Mouse (Mus musculus) T-helper 1 cell (primary cell): Measurements from ENCODE around the gene Adh7.

ENCODE experiments used
- in situ Hi-C: fragments of 300-600 bp; cut with MboI, MseI; formaldehyde crosslinking; loops from one replicate; pipeline ENCODE4 v1.15.1; 2025; ENCODE audit warnings: high pct_unique_total_duplicates

Gene Adh7

DNA sequence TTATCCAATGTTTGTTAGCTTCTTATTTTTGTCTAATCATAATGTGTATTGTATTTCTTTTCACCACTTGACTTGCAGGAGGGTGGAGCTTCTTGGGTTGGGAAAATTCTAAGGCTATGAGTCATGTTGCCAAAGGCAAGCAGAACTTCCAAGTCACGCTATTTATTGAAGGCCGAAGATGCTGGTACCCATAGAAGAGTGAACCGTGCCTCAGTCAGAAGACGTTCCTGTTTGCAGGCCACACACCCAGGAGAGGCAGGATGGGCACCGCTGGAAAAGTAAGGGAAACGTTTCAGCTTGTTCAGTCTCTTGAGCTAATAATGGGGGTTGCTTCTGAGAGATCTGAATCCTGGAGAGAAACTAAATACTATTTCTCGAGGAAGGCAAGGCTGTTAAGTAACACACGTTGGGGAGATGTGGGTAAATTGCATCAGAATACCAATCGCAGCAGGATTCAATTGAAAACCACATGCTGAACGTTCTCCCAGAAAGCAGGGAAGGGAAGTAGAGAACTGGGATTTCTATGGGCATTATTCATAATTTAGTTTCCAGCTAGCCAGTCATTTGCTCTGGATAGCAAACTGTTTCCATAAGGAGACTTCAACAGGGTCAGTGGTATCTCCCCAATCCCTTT is at the start of gene Adh7:
Gene Adh7, plus strand, starts transcription at position 130 of the 634 bp plus-strand sequence.
- in situ Hi-C loops: no loop called here

GRCm38 (mm10) chr3:138173291-138173690 is 44.3 kb upstream of the Adh7 start:
- in situ Hi-C loops: no loop called here

GRCm38 (mm10) chr3:138175551-138175950 is 42.0 kb upstream of the Adh7 start:
- in situ Hi-C loops: no loop called here

- in situ Hi-C loops: loop anchor here (10.0 kb wide), 1 partner anchor 1417 kb away; no protein-coding TSS in a partner anchor
These were observed 35.5 kb upstream of the Adh7 start for GRCm38 (mm10) chr3:138182019-138182418.

DNA sequence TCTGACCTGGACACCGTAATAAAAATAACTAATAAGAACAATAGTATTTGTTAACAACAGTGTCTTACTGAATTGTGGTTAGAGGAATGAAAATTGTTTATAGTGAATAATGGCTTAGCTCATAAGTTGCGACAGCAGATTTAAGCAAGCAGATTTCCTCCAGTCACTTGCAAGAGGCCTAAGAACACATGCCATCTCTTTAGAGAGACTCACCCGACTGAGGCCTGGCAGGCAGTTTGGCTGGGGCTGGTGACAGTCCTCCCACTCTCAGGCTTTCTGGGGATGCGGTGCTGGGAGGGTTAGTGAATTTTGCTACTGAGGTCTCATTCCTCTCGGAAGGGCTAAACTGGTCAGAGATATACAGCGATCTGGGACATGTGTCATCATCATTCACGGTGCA is 34.2 kb upstream of the Adh7 start:
- in situ Hi-C loops: loop anchor here (10.0 kb wide), 1 partner anchor 1419 kb away; no protein-coding TSS in a partner anchor

GRCm38 (mm10) chr3:138185290-138185689 is 32.3 kb upstream of the Adh7 start:
- in situ Hi-C loops: loop anchor here (10.0 kb wide), 1 partner anchor 1420 kb away; no protein-coding TSS in a partner anchor

GRCm38 (mm10) chr3:138185995-138186930 is 31.3 kb upstream of the Adh7 start:
- in situ Hi-C loops: loop anchor here (10.0 kb wide), 1 partner anchor 1421 kb away; no protein-coding TSS in a partner anchor

GRCm38 (mm10) chr3:138192260-138192659 is 25.3 kb upstream of the Adh7 start:
- in situ Hi-C loops: no loop called here

DNA sequence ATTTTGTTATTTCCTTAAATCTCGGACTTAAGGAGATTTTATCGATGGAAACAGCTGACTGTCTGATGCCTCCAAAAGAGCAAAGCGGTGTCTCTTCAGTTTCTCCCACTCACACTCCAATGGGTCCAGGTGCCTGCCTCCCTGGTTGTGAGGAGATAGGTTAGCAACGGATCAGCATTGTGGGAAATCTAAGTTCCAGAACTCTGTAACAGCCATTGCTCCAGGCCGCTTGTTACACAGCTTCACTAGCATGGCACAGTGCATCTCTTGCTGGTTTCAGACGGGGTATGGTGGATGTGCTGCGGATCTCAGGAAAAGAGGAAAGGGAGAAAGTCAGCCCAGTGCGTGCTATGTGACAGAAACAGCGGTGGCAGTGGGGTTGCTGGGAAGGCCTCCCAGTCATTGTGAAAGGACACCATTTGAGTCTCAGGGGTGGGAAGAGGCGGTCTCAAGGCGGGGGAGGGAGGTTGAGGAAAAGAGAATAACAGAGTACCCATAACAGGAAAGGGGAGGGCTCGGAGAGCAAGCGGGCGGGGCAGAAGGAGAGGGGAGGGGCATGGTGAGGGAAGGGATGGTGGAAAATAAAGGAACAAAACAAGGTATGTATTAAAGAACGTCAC is 23.8 kb upstream of the Adh7 start, which contains the start of gene 4930579F01Rik:
Gene 4930579F01Rik, minus strand, starts transcription at position 143 of the 620 bp plus-strand sequence.
- in situ Hi-C loops: no loop called here

DNA sequence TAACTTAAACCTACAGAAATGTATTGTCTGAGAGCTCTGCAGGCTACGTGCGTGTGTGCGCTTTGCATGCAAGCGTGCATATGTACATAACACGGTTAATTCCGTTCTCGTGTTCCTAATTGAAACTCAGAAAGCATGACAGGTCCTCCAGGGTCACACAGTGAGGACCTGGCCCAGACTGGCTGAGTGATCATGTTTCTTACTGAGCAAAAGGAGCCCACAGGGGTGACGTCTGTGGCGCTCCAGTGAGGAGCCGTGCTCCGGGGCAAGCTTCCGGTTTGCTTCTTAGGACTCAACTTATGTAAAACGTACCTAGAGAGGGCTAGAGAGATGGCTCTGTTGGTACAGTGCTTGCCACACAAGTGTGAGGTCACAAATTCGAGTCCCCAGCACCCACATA is 20.5 kb upstream of the Adh7 start:
- in situ Hi-C loops: loop anchor here (5.0 kb wide), 2 partner anchors 100 to 240 kb away; no protein-coding TSS in a partner anchor

DNA sequence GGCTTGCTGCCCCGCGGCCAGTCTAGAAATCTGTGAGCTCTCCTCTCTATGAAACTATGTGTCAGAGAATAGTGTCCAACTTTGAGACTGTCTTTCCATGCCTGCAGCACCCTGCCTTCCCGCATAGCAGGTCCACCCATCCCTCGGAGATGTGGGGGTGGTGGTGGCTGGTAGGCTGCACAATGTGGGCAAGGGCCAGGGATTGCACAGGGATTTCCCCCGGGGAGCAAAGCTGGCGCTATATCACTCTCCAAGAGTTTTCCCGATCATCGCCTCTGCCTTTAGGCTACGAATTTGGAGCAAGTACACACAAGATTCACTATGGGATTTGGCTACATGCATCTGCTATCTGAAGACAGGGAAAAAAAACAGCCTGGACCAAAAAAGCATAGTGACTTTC is 20.0 kb upstream of the Adh7 start:
- in situ Hi-C loops: loop anchor here (5.0 kb wide), 2 partner anchors 100 to 240 kb away; no protein-coding TSS in a partner anchor

DNA sequence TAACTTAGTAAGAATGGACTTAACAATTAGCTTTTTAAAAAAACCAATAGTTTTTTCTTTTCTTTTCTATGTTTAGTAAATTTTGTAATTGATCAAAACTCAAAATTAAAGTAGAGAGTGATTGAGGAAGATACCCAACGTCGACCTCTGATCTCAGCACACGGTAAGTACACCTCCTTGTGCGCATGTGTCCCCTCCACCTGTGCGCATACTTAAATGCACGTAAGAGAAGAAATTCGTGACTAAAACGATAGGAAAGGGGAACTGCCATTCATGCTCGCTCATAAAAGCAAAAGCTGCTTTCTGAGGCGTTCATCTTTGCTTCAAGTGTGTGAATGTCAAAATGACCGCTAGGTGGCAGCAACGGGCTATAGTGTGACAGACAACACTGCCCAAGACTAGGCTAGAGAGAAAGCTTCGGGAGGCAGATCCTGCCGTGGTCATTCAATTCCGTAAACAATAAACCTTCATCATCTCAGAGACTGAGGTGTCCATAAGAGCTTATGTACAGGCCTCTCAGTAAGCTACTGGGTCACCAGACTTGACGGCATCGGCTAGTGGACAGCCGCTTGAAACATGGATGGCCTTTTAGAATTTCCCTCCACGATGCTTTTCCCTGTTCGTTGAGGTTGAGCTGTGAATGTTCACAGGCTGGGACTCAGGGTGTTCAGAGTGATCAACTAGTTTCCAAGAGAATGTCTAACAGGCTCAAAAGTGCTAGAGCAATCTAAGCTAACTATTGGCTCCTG is 19.4 kb upstream of the Adh7 start:
- in situ Hi-C loops: loop anchor here (5.0 kb wide), 2 partner anchors 99 to 239 kb away; no protein-coding TSS in a partner anchor

- in situ Hi-C loops: loop anchor here (5.0 kb wide), 2 partner anchors 99 to 239 kb away; no protein-coding TSS in a partner anchor
These were observed 18.9 kb upstream of the Adh7 start for GRCm38 (mm10) chr3:138198722-138199068.

GRCm38 (mm10) chr3:138208821-138209220 is 8.7 kb upstream of the Adh7 start:
- in situ Hi-C loops: no loop called here

DNA sequence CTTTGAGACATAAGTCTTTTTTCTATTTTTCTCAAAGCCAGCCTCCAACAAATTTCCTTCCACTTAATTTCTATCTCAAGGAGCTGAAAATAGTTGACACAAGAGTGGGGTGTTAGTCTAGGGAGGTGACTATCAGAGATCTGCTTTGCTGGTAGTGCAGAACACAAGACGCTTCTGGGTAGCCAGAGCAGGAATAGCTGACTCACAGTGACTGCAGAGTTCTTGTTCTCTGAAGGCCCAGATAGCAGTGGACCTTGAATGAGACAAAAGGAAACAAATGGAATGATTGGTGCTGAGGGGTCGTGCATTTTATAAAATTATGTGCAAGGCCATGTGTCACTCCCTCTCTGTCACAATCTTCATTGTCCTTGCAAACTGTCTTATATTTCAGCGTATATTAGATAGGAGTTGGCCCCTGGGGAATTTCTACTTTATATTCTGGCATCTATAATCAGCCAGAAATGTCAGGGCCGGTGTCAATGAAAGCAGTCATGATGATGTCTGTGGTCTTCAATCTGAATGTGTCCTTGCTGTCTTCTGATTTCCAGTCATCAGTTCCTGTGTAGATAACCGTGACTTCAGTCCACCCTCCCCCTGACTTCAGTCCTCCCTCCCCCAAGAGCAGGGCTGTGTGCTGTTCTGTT is 7.0 kb upstream of the Adh7 start:
- in situ Hi-C loops: no loop called here

DNA sequence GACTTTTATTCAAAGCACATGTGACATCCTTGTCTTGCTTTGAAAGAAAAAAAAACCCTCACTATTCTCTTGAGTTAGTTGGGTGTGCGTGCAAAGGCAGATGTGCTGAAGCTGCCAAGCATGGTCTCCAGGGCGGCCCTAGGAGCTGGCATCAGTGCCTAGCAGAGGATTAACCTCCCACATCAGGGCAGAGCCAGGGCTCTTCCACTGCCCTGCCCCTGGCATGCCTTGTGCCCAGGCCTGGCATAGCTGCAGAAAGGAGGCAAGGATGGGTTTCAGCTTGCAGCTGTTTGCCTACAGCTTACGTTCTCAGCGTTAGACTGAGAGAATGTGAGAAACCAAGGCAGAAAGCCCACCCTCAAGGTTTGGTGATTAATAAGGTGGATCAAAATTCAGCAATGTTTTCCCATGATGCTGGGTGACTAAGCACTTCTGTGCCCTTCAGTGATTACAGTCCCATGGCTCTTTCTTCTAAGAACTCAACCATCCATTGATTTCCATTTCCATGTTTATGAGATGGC is 5.1 kb upstream of the Adh7 start:
- in situ Hi-C loops: no loop called here

- in situ Hi-C loops: no loop called here
These were observed 2.1 kb upstream of the Adh7 start for GRCm38 (mm10) chr3:138215395-138215989.

- in situ Hi-C loops: no loop called here
These were observed 1.5 kb upstream of the Adh7 start for GRCm38 (mm10) chr3:138216091-138216490.

DNA sequence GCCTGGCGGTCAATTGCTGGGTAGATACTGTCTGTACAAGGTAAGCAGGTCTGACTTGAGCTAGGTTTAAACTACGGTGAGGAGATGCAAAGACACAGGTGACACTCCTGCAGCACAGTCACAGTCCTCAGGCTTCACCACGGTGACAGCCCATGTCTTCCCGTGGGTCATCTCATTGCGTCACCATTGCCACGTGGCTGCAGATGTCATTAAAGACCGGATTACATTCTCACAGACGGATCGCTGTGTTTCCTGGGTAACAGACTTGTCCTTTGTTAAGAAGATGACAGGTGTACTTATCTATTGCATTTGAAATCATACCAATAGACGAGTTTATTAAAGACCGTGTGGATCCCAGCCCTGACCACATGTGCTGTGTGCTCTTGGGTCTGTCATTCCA is 3.6 kb downstream of the Adh7 start:
- in situ Hi-C loops: loop anchor here (5.0 kb wide), 1 partner anchor 221 kb away; the partner anchor contains the start of gene Adh5

DNA sequence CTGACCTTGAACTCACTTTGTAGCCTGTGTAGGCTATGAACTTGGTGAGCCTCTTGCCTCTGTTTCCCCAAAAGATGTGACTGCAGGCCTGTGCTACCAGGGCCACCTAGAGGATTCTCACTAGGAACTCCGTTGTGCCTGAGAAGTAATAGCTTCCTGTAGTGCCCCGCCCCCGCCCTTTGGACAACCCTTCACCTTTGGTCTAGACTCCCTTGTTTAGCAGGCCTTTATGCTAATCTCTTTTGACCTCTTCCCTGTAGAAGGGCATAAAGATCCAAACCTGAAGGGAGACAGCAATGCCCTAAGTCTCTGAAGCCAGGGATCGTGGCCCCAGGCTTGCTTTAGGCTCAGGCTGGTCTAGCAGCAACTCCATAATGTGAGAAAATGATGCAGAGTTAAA is 5.0 kb downstream of the Adh7 start:
- in situ Hi-C loops: loop anchor here (5.0 kb wide), 1 partner anchor 220 kb away; the partner anchor contains the start of gene Adh5
